Mouse (Mus musculus) urinary bladder, postnatal 4 days (tissue): ENCODE measurements around the gene Map3k6.

Source experiments
- DNase-seq, 2 experiments: peaks; one replicate each; pipeline ENCODE4 v3.0.0; 2021 to 2022; ENCODE audit warnings: low spot score in 2 of 2

Map3k6 gene

DNA sequence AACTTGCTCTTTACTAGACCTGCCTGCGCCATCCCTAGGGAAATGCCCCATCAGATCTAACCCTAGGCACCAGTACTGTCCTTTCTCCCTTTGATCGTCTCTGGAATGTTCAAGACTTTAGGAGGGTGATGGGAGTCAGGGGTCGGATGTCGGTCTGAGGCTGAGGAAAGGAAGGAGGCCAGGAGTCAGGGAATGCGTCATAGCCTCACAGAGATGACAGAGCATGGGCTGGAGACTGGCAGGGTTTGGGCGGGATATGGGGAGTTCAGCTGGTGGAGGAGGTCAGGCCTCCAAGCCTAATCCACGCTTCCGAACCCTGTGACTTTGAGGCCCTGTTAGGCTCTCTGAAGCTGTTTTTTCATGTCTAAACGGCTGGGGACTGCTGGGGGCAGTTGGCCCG, 27.0 kb upstream of the Map3k6 start:
- DNase-seq, result no peak

- DNase-seq, result no peak
Measured at GRCm38 (mm10) chr4:133217641-133218040, 23.0 kb upstream of the Map3k6 start.

GRCm38 (mm10) chr4:133218745-133219144, 21.9 kb upstream of the Map3k6 start:
- no peak for DNase-seq

GRCm38 (mm10) chr4:133220656-133221055, 20.0 kb upstream of the Map3k6 start:
- no peak for DNase-seq

GRCm38 (mm10) chr4:133221701-133222100, 18.9 kb upstream of the Map3k6 start:
- no peak for DNase-seq

DNA sequence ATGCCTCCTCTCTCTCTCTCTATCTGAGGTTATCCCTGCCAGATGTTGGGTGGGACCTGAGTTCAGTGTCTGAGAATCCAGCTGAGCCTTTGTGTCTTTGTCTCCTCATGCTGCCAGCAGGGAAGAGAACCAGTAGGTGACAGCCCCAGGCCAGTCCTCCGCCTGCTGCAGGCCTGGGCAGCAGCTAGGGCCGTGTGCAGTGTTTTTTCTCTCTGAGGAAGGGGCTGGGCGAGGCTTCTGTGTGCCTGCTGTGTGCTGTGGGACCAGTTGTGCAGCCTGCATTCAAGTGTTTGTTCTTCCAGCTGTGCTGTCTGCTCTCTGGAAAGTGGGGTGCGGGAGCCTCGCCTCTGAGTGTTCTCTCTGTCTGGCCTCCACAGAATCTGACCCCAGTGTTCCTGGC, 16.7 kb upstream of the Map3k6 start:
- DNase-seq, result no peak

- no peak for DNase-seq
Measured at GRCm38 (mm10) chr4:133226073-133226472, 14.5 kb upstream of the Map3k6 start.

DNA sequence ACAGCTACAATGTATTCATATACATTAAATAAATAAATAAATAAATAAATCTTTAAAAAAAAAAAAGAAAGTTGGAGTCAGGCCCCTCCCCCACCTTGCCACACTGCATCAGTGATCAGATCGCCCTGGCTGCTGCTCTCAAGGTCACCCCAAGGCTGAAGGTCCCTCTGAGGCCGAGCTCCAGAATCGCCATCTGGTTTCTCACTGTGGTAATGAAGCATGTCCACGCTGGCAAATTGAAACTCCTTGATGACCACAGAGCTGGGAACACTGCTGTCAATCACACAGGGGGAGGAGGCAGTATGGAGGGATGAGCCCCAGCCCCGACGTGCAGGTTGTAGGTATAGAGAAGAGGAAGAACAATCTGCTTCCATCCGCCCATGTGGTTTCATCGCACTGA, 13.0 kb upstream of the Map3k6 start:
- no peak for DNase-seq

GRCm38 (mm10) chr4:133229582-133229981, 11.0 kb upstream of the Map3k6 start:
- DNase-seq, result no peak

DNA sequence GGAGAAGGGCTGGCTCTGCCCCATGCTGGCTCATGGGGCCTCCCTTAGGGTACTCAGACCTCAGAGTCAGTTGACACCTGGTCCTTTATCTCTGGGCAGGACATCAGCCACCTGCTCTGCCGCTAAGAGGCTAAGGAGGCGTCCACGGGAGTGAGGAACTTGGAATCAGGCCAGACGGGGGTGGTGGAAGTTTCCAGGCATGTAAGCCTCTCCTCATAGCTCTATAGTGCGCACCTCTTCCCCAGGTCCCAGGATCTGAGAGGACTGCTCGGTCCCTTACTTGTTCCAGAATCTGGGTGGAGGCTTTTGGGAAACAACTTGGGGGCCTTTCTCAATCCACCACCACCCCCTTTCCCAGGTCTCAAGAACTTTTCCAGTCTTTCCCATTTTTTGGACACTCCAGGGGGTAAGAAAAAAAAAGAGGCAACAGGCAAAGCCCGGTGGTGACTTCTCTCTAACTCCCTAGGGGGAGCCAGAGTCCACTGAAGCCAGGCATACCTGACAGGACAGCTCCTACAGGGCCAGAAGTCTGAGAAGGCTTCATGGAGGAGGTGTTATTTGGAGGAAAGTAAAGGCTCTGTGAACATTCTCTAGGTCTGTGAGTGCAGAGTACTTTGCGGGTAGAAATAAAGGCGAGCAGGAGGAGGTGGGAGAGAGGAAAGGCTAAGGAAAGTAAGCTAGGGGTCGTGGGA, 7.2 kb upstream of the Map3k6 start:
- DNase-seq, result no peak

- no peak for DNase-seq
Measured at GRCm38 (mm10) chr4:133234771-133235170, 5.8 kb upstream of the Map3k6 start.

- DNase-seq, result no peak
Measured at GRCm38 (mm10) chr4:133235415-133235814, 5.2 kb upstream of the Map3k6 start.

DNA sequence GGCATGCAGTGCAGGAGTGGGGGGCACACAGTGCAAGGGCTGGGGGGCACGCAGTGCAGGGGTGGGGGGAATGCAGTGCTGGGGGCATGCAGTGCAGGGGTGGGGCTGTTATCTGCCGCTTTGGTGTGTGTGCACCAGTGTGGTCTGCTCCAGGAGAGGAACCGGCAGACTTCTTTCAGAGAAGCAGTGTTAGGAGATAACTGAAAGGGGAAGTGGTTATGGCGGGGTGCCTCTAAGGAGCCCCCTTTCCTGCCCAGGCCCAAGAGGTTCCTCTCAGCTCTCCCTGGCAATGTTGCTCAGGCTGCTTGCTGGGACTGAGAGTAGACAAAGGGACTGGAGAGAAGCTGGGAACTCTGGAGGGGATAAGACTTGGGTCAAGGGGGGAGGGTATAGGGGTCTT, 2.7 kb upstream of the Map3k6 start:
- no peak for DNase-seq

DNA sequence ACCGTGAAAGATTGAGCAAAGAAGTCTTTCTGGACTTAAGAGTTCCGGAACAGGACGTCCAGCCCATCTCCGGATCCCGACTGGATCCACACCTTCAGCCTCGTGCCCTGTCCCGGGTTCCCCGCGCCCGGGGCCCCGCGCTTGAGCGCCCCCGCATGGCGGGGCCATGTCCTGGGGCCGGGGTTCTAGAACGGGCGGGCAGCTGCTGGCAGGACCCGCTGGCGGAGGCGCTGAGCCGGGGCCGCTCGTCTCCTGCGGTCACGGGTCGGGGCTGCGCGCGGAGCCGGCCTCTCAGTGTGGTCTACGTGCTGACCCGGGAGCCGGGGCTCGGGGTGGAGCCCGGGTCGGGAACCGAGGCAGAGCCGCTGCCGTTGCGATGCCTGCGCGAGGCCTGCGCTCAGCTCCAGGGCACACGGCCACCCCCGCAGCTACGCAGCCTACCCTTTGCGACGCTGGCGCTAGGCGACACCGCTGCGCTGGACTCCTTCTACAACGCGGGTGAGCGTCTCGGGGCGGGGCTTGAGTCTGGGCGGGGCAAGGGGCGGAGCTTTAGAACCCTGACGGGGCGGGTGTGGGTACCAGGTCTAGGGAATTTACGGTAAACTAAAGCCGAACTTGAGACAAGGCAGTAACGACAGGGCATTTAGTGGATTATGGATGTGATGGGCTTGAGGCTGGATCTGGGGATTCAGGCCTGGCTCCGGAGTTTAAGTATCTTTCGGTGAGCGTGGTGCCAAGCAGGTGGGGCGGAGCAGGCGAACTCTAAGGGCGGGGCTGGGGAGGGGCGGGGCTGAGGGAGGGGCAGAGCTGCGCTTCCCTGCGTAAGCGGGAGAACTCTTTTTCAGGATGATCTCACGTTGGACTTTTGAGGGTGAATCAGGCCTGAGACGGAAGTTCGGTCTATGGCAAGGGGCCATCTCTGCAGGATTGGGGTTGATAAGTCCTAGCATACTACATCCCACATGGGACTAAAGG, 603 bp downstream of the Map3k6 start:
- peak; percentile 86 to 92 for DNase-seq

DNA sequence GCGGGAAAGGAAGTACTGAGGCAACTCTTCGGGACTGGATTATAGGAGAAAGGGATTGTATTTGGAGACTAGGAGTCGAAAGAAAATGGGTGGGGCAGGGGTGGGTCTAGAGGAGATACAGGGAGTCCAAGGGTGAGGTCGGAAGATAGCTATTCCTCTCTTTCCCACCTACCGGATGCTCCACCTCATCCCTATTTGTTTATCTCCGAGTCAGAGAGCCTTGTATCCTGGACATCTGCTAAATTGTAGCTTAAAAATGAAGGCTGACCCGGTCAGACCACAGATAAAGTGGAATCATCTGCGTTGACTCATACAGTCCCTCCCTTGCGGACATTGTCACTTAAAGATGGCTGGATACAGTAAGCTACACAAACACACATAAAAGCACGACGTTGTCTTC, 1.3 kb downstream of the Map3k6 start:
- no peak for DNase-seq

DNA sequence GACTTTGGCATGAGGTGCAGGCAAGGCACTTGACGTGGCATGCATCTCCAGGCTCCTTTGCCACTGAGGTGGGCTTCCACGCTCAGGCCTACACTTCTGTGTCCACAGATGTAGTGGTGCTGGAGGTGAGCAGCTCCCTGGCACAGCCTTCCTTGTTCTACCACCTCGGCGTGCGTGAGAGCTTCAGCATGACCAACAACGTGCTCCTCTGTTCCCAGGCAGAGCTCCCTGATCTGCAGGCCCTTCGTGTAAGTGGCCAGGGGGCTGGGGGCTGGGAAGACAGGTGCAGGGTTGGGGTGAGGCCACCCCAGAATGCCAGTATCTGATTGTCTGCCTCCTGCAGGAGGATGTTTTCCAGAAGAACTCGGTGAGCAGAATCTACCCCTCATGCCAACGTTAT, 2.1 kb downstream of the Map3k6 start:
- no peak for DNase-seq

- DNase-seq, result no peak
Measured at GRCm38 (mm10) chr4:133243538-133243937, 2.9 kb downstream of the Map3k6 start.

DNA sequence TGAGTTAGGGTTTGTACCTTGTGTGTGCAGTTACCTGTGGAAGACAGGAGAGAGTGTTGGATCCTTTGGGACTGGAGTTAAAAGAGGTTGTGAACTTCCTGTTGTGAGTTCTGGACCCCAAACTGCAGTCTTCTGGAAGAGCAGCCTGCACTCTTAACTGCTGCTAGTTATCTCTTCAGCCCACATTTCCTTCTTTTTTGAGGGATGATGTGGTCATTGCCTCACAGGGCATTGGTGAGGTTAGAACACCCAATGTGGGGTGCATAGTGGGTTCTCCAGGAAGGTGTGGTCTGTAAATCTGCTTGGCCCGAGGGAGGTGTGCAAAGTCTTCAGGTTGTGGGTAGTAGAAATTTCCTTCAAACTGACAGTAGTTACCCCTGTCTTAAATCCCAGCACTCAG, 3.7 kb downstream of the Map3k6 start:
- no peak for DNase-seq

DNA sequence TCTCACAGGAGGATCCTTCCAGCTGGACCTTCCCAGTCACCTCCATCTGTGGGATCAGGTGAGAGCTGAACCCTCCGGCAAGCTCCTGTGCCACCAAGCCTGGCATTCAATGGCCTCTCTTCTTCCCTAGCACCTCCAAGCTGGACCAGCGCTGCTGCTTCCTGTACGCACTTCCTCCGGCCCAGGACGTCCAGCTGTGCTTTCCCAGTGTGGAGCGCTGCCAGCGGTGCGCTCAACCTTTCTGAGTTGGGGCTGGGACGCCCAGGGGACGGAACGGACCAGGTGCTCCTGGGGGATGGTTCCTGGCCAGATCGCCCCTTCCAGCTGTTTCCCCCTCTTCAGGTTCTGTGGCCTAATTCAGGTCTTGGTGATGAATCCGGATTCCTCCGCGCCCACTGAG, 6.5 kb downstream of the Map3k6 start:
- no peak for DNase-seq

DNA sequence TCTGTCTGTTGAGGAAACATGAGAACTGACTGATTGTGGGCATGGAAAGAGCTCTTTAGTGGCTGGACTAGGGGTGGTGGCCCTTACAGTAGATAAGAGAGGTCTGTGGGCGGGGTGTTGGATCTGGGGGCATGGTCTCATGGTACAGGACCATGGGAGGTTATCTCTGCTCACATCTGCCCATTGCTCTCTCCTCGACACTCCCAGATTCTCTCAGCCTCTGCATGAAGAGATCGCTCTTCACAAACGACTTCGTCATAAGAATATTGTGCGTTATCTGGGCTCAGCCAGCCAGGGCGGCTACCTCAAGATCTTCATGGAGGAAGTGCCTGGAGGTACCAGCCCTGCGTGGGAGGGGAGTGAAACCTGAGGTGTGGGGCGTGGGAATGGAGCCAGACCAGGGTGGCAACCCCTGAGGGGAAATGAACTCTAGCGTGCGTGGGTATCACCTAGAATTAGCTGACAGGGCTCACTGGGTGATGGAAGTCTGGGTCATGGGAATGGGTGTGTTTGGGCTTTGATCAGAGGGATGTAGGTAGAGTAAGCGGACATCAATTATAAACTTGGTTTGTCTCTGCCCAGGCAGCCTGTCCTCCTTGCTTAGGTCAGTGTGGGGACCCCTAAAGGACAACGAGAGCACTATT, 7.3 kb downstream of the Map3k6 start:
- DNase-seq, result no peak

DNA sequence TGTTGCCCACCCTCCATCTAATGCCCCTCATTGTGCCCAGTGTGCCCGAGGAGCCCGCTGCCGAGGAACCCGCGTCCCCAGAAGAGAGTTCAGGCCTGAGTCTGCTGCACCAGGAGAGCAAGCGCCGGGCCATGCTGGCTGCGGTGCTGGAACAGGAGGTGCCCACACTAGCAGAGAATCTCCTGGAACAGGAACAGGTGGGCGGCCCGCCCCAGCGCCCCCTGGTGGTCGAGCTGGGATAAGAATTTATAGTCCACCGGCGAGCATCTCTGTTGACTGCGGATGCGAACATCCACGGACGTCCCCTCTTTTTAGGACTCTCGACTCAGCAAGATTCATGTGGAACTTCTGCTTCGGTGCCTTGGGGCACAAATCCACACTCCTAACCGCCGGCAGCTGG, 10.0 kb downstream of the Map3k6 start:
- peak; percentile 81 to 89 for DNase-seq

GRCm38 (mm10) chr4:133251214-133251613, 10.6 kb downstream of the Map3k6 start:
- DNase-seq, result no peak

- no peak for DNase-seq
Measured at GRCm38 (mm10) chr4:133252089-133252488, 11.5 kb downstream of the Map3k6 start.
